Mouse (Mus musculus) testis, adult 2 months (tissue): Measurements from ENCODE around the gene Olfr1390.

Experiments
- CTCF ChIP-seq: fragments of 200-500 bp; IDR thresholded peaks from 2 replicates; pipeline ENCODE4 v1.5.1; 2012; ENCODE audit warnings: low read depth, mild to moderate bottlenecking, inconsistent platforms, low read length, moderate library complexity; ENCODE audit not compliant: control insufficient read depth, insufficient read depth, insufficient replicate concordance
- POLR2A ChIP-seq: fragments of 200-500 bp; IDR thresholded peaks from 2 replicates; pipeline ENCODE4 v1.6.1; 2012; ENCODE audit warnings: low read depth, mild to moderate bottlenecking, inconsistent platforms, low read length, moderate library complexity; ENCODE audit not compliant: control insufficient read depth

DNA sequence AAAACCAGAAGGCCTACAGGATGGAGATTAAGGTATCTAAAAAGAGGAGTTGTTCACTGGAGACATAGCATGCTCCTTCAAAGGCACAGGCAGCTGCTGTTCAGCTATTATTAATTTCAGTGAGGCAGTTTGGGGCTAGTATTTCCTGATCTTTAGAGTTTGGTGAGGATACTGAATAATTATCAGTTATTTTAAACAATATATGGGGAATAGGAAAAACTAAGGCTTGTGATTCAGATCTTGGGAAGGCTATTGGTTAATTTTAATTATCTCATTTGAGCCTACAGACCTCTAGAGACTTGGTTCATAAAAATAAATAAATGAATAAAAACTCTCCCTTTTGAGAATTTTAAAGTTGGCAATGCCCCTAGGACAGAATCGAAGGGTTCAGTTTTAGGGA, at the start of gene Olfr1390:
- TF ChIP-seq CTCF (no peak), POLR2A (no peak)
